Mouse (Mus musculus): ENCODE data around the gene Mbnl2. TPM values are rescaled to one million over a fixed set of nuclear protein-coding genes. Genes with fewer than 3 reads are reported as not detected.

The Mbnl2 gene
- total and polyA plus RNA-seq, 3 experiments = 5.6 to 8.6 TPM; not detected in 1

DNA sequence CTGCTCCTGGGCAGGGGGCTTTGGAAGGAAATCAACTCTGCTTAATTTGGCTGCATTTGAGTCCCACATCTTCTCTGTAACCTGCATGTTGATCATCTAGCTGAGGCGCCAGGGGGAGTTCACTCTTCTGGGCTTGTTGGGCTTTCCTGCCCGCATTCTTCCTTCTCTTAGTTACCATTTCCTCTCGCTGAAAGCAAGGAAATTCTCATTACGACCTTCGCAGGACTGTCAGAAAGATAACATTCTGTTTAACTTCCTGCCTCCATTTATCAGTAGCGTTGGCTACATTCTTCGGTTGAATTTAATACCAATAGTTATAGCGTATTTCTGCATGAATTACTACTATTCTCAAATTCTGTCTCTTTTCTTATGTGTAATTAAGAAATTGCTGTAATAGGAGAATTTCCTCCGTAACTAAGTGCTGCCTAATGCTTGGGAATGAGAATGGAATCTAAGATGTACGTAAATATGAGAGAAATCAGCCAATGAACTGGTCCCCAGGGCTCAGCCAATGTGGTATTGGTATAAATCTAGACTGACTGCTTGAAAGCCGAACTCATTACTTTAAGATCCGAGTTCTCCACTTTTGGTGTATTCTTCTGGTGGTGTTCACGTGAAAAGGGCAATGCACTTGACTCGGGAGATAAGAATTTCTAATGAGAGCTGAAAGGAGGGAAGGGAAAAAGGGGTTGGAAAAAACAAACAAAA is 76.8 kb downstream of the Mbnl2 start:
- TF ChIP-seq CHD2 (IDR thresholded peaks at IDR 0.05; ENCODE audit: low read length) = no peak
- no peak for TF ChIP-seq NELFE (IDR thresholded peaks at IDR 0.05; ENCODE audit: low read depth, low read length)
- TF ChIP-seq E2F4 (IDR thresholded peaks at IDR 0.05; ENCODE audit: borderline replicate concordance, low read depth, low read length) = no peak
- no peak for TF ChIP-seq POLR2A (IDR thresholded peaks at IDR 0.05; ENCODE audit: control insufficient read depth in 1 of 2, insufficient read depth in 1 of 2, low read depth in 1 of 2, low read length in 2 of 2, poor library complexity in 1 of 2)
- no peak for TF ChIP-seq HCFC1 (IDR thresholded peaks at IDR 0.05; ENCODE audit: low read depth, low read length)
- TF ChIP-seq BHLHE40 (IDR thresholded peaks at IDR 0.05; ENCODE audit: borderline replicate concordance, low read depth, low read length) = no peak
- TF ChIP-seq USF1 (IDR thresholded peaks at IDR 0.05; ENCODE audit: low read depth, low read length) = no peak
- TF ChIP-seq KAT2A (conservative IDR thresholded peaks at IDR 0.05; ENCODE audit: low read depth, low read length) = no peak
- no peak for TF ChIP-seq MAFK (IDR thresholded peaks at IDR 0.05; ENCODE audit: borderline replicate concordance, low read depth, low read length)
- Histone ChIP-seq H3K36me3 (ENCODE audit: control insufficient read depth in 1 of 2, insufficient read depth in 2 of 2, low read length in 2 of 2) (no peaks in the 10 kb centered on the region), H3K9ac (ENCODE audit: control insufficient read depth, low read depth, low read length, poor library complexity, severe bottlenecking) (no peak overlapping the region), H3K27ac (ENCODE audit: control insufficient read depth, low read depth, low read length) (no peak overlapping the region), H3K27me3 (ENCODE audit: control insufficient read depth in 1 of 2, insufficient read depth in 2 of 2, low read length in 2 of 2) (no peaks in the 10 kb centered on the region), H3K79me2 (ENCODE audit: control insufficient read depth, insufficient read depth, low read length, poor library complexity) (no peaks in the 10 kb centered on the region), H3K4me1 (ENCODE audit: control insufficient read depth in 1 of 2, insufficient read depth in 2 of 2, low read length in 2 of 2) (no peaks in the 10 kb centered on the region), H3K4me3 (ENCODE audit: control insufficient read depth in 1 of 2, insufficient read depth in 1 of 2, low read depth in 2 of 2, low read length in 2 of 2) (no peak overlapping the region), H3K9me3 (replicated peaks; ENCODE audit: insufficient read depth, low read length) (no peaks in the 10 kb centered on the region)
- no peak for DNase-seq (ENCODE audit: low read depth, low spot score)

DNA sequence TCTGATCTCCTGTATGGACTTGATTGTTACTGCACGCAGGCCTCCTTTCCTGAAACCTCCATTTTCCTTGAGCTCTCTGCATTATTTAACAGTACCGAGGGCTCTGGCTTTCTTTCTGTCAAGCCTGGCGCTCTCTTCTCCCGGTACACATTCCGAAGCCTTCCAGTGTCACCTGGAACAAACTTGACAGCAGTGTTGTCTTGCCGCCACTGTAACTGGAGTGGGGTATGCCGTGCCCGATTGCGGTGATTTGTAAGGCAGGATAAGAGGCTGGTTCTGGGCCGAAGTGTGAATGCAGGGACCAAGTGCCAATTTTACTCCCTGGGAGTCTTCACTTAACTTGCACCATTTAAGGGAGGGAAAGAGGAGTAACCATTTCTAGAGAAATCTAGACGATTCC is 77.7 kb downstream of the Mbnl2 start:
- Histone ChIP-seq H3K27ac (ENCODE audit: control insufficient read depth, low read depth, low read length) (no peak overlapping the region), H3K9ac (ENCODE audit: control insufficient read depth, low read depth, low read length, poor library complexity, severe bottlenecking) (no peak overlapping the region), H3K4me3 (ENCODE audit: control insufficient read depth in 1 of 2, insufficient read depth in 1 of 2, low read depth in 2 of 2, low read length in 2 of 2) (no peak overlapping the region), H3K27me3 (ENCODE audit: control insufficient read depth in 1 of 2, insufficient read depth in 2 of 2, low read length in 2 of 2) (no peaks in the 10 kb centered on the region), H3K4me1 (ENCODE audit: control insufficient read depth in 1 of 2, insufficient read depth in 2 of 2, low read length in 2 of 2) (no peaks in the 10 kb centered on the region), H3K79me2 (ENCODE audit: control insufficient read depth, insufficient read depth, low read length, poor library complexity) (no peaks in the 10 kb centered on the region), H3K36me3 (ENCODE audit: control insufficient read depth in 1 of 2, insufficient read depth in 2 of 2, low read length in 2 of 2) (no peaks in the 10 kb centered on the region), H3K9me3 (replicated peaks; ENCODE audit: insufficient read depth, low read length) (no peaks in the 10 kb centered on the region)
- no peak for DNase-seq (ENCODE audit: low read depth, low spot score)
- TF ChIP-seq UBTF (IDR thresholded peaks at IDR 0.05; ENCODE audit: borderline replicate concordance, insufficient read depth, low read depth, low read length) = no peak
- TF ChIP-seq RAD21 (IDR thresholded peaks at IDR 0.05; ENCODE audit: low read depth, low read length) = no peak
- TF ChIP-seq NRF1 (IDR thresholded peaks at IDR 0.05; ENCODE audit: insufficient read depth, low read depth, low read length, poor library complexity, severe bottlenecking) = no peak
- TF ChIP-seq JUND (IDR thresholded peaks at IDR 0.05; ENCODE audit: low read depth, low read length) = no peak
- no peak for TF ChIP-seq USF1 (IDR thresholded peaks at IDR 0.05; ENCODE audit: low read depth, low read length)
- TF ChIP-seq GABPA (IDR thresholded peaks at IDR 0.05; ENCODE audit: low read depth, low read length) = no peak
- TF ChIP-seq ZNF384 (IDR thresholded peaks at IDR 0.05; ENCODE audit: low read depth, low read length) = no peak
- TF ChIP-seq USF2 (IDR thresholded peaks at IDR 0.05; ENCODE audit: borderline replicate concordance in 1 of 2, insufficient read depth in 1 of 2, low read depth in 1 of 2, low read length in 2 of 2) = no peak
- no peak for TF ChIP-seq MAX (IDR thresholded peaks at IDR 0.05; ENCODE audit: low read length)
- TF ChIP-seq MAFK (IDR thresholded peaks at IDR 0.05; ENCODE audit: borderline replicate concordance, low read depth, low read length) = no peak
- no peak for TF ChIP-seq SIN3A (IDR thresholded peaks at IDR 0.05; ENCODE audit: low read length)
- TF ChIP-seq ZMIZ1 (IDR thresholded peaks at IDR 0.05; ENCODE audit: low read depth, low read length) = no peak
- no peak for TF ChIP-seq CHD1 (IDR thresholded peaks at IDR 0.05; ENCODE audit: low read depth, low read length)
- TF ChIP-seq POLR2AphosphoS5 (IDR thresholded peaks at IDR 0.05; ENCODE audit: borderline replicate concordance, low read depth, low read length) = no peak
- TF ChIP-seq TCF12 (IDR thresholded peaks at IDR 0.05; ENCODE audit: low read depth, low read length) = no peak
- no peak for TF ChIP-seq MYC (IDR thresholded peaks at IDR 0.05; ENCODE audit: low read depth, low read length)
- no peak for TF ChIP-seq BHLHE40 (IDR thresholded peaks at IDR 0.05; ENCODE audit: borderline replicate concordance, low read depth, low read length)
- no peak for TF ChIP-seq GATA1 (IDR thresholded peaks at IDR 0.05; ENCODE audit: low read depth, low read length)
- no peak for TF ChIP-seq ZC3H11A (IDR thresholded peaks at IDR 0.05; ENCODE audit: low read depth, low read length)
- no peak for TF ChIP-seq EP300 (IDR thresholded peaks at IDR 0.05; ENCODE audit: low read depth in 1 of 2, low read length in 2 of 2)

Data from MEL (cell line).